Mouse (Mus musculus): ENCODE measurements around the gene Kif21b.
A peak's percentile ranks its signal among the peaks of the same experiment; 100 is the strongest.

Kif21b gene

GRCm38 (mm10) chr1:136159830-136160229 is 28.6 kb downstream of the Kif21b start:
- DNase-seq (ENCODE audit: low read depth, low spot score) = no peak

- no peak for DNase-seq (ENCODE audit: low read depth, low spot score)
These were observed 29.1 kb downstream of the Kif21b start for GRCm38 (mm10) chr1:136160297-136160696.

- no peak for DNase-seq (ENCODE audit: low read depth, low spot score)
These were observed 29.7 kb downstream of the Kif21b start for GRCm38 (mm10) chr1:136160930-136161329.

GRCm38 (mm10) chr1:136161333-136161921 is 30.2 kb downstream of the Kif21b start:
- no peak for DNase-seq (ENCODE audit: low read depth, low spot score)

GRCm38 (mm10) chr1:136165436-136165835 is 34.2 kb downstream of the Kif21b start:
- no peak for DNase-seq (ENCODE audit: low read depth, low spot score)

GRCm38 (mm10) chr1:136167657-136168056 is 36.5 kb downstream of the Kif21b start:
- DNase-seq (ENCODE audit: low read depth, low spot score) = no peak

GRCm38 (mm10) chr1:136170109-136170508 is 38.9 kb downstream of the Kif21b start:
- DNase-seq (ENCODE audit: low read depth, low spot score) = peak; percentile 60

GRCm38 (mm10) chr1:136172696-136173095 is 41.5 kb downstream of the Kif21b start:
- no peak for DNase-seq (ENCODE audit: low read depth, low spot score)

- DNase-seq (ENCODE audit: low read depth, low spot score) = no peak
These were observed 43.0 kb downstream of the Kif21b start for GRCm38 (mm10) chr1:136174101-136174606.

- DNase-seq (ENCODE audit: low read depth, low spot score) = peak; percentile 40
These were observed 44.0 kb downstream of the Kif21b start for GRCm38 (mm10) chr1:136175183-136175582.

GRCm38 (mm10) chr1:136177085-136177484 is 45.9 kb downstream of the Kif21b start:
- DNase-seq (ENCODE audit: low read depth, low spot score) = no peak

- no peak for DNase-seq (ENCODE audit: low read depth, low spot score)
These were observed 47.6 kb downstream of the Kif21b start for GRCm38 (mm10) chr1:136178741-136179140.

GRCm38 (mm10) chr1:136179511-136180001 is 48.4 kb downstream of the Kif21b start:
- no peak for DNase-seq (ENCODE audit: low read depth, low spot score)

- DNase-seq (ENCODE audit: low read depth, low spot score) = no peak
These were observed 58.8 kb downstream of the Kif21b start for GRCm38 (mm10) chr1:136190033-136190432.

- peak; percentile 15 for DNase-seq (ENCODE audit: low read depth, low spot score)
These were observed 81.6 kb downstream of the Kif21b start, which contains the start of gene Mroh3 for GRCm38 (mm10) chr1:136212803-136213202. Gene Mroh3, minus strand, starts transcription at chr1:136212828.

- no peak for DNase-seq (ENCODE audit: low read depth, low spot score)
These were observed 83.1 kb downstream of the Kif21b start for GRCm38 (mm10) chr1:136214304-136214703.

- no peak for DNase-seq (ENCODE audit: low read depth, low spot score)
These were observed 89.1 kb downstream of the Kif21b start for GRCm38 (mm10) chr1:136220037-136220871.

- DNase-seq (ENCODE audit: low read depth, low spot score) = no peak
These were observed 91.2 kb downstream of the Kif21b start for GRCm38 (mm10) chr1:136222386-136222785.

GRCm38 (mm10) chr1:136223758-136224342 is 92.7 kb downstream of the Kif21b start:
- DNase-seq (ENCODE audit: low read depth, low spot score) = no peak

GRCm38 (mm10) chr1:136225846-136226245 is 94.7 kb downstream of the Kif21b start:
- DNase-seq (ENCODE audit: low read depth, low spot score) = no peak

GRCm38 (mm10) chr1:136226626-136227025 is 95.4 kb downstream of the Kif21b start:
- no peak for DNase-seq (ENCODE audit: low read depth, low spot score)
